Mouse (Mus musculus) midbrain, embryonic 13.5 days (tissue): ENCODE data around the gene Mc1r. TPM values are rescaled to one million over a fixed set of nuclear protein-coding genes. Genes with fewer than 3 reads are reported as not detected.

Experiments
- polyA plus RNA-seq: library from polyadenylated mRNA; unstranded; fragments of >200 nt; fragmentation: Nextera tagmentation; extraction: Ambion mirVana; gene quantifications from 2 replicates; pipeline ENCODE4 v1.2.1, GENCODE M21; 2015

The Mc1r gene
- polyA plus RNA-seq, 1 experiment from 2014 or later, result 0.17 TPM

Other genes with a start within 250 kb of the Mc1r start
- 0.77 and 1.0 TPM in 2 replicates for gene Sult5a1, start 248.8 kb upstream of the Mc1r start, polyA plus RNA-seq
- gene Dpep1, start 220.9 kb upstream of the Mc1r start, polyA plus RNA-seq, result not detected in 2 replicates
- gene Chmp1a, start 194.3 kb upstream of the Mc1r start, polyA plus RNA-seq, result 196 and 212 TPM in 2 replicates
- 6.5 and 7.2 TPM in 2 replicates for gene Spata33, start 194.3 kb upstream of the Mc1r start, polyA plus RNA-seq
- gene Cdk10, start 182.3 kb upstream of the Mc1r start, polyA plus RNA-seq, result 48.3 and 48.7 TPM in 2 replicates
- gene Spata2l, start 170.9 kb upstream of the Mc1r start, polyA plus RNA-seq, result 2.7 and 2.8 TPM in 2 replicates
- 23.6 and 26.3 TPM in 2 replicates for gene Zfp276, start 152.9 kb upstream of the Mc1r start, polyA plus RNA-seq
- gene Vps9d1, start 152.8 kb upstream of the Mc1r start, polyA plus RNA-seq, result 51.5 and 53.4 TPM in 2 replicates
- gene Fanca, start 88.5 kb upstream of the Mc1r start, polyA plus RNA-seq, result 14.0 and 15.2 TPM in 2 replicates
- 31.8 and 38.7 TPM in 2 replicates for gene Spire2, start 74.4 kb upstream of the Mc1r start, polyA plus RNA-seq
- gene Tcf25, start 33.4 kb upstream of the Mc1r start, polyA plus RNA-seq, result 238 and 263 TPM in 2 replicates
- 1,993 and 2,050 TPM in 2 replicates for gene Tubb3, start 4.3 kb downstream of the Mc1r start, polyA plus RNA-seq
- gene Def8, start 16.4 kb downstream of the Mc1r start, polyA plus RNA-seq, result 41.7 and 42.8 TPM in 2 replicates
- 59.3 and 62.1 TPM in 2 replicates for gene Afg3l1, start 70.8 kb downstream of the Mc1r start, polyA plus RNA-seq
- gene Dbndd1, start 108.4 kb downstream of the Mc1r start, polyA plus RNA-seq, result 88.8 and 93.3 TPM in 2 replicates
- 40.8 and 44.3 TPM in 2 replicates for gene Gas8, start 111.7 kb downstream of the Mc1r start, polyA plus RNA-seq
- 9.3 and 11.6 TPM in 2 replicates for gene Rhou, start 246.8 kb downstream of the Mc1r start, polyA plus RNA-seq